Mouse (Mus musculus) ovary, postnatal 10 days (tissue): ENCODE results near the gene Enpp7.

Experiments
- DNase-seq: peaks from one replicate; pipeline ENCODE4 v3.0.0; 2022; ENCODE audit warnings: low spot score

Enpp7 gene

GRCm38 (mm10) chr11:118997182-118997581 is 9.2 kb downstream of the Enpp7 start:
- DNase-seq, result no peak

- peak; percentile 63 for DNase-seq
Measured at GRCm38 (mm10) chr11:118998540-118999265, 10.7 kb downstream of the Enpp7 start.

GRCm38 (mm10) chr11:118999361-118999804 is 11.4 kb downstream of the Enpp7 start:
- DNase-seq, result no peak

GRCm38 (mm10) chr11:119000877-119001276 is 12.9 kb downstream of the Enpp7 start:
- DNase-seq, result no peak

- no peak for DNase-seq
Measured at GRCm38 (mm10) chr11:119001493-119002128, 13.6 kb downstream of the Enpp7 start.

GRCm38 (mm10) chr11:119005547-119006275 is 17.7 kb downstream of the Enpp7 start:
- no peak for DNase-seq

- no peak for DNase-seq
Measured at GRCm38 (mm10) chr11:119006462-119006861, 18.5 kb downstream of the Enpp7 start.

GRCm38 (mm10) chr11:119007461-119008456 is 19.8 kb downstream of the Enpp7 start:
- no peak for DNase-seq

- DNase-seq, result no peak
Measured at GRCm38 (mm10) chr11:119014455-119014854, 26.5 kb downstream of the Enpp7 start.

- no peak for DNase-seq
Measured at GRCm38 (mm10) chr11:119017506-119017905, 29.5 kb downstream of the Enpp7 start.

GRCm38 (mm10) chr11:119021180-119021579 is 33.2 kb downstream of the Enpp7 start:
- DNase-seq, result no peak

GRCm38 (mm10) chr11:119022068-119022894 is 34.3 kb downstream of the Enpp7 start:
- no peak for DNase-seq

GRCm38 (mm10) chr11:119022895-119023615 is 35.1 kb downstream of the Enpp7 start, which contains the start of gene Cbx2:
Cbx2 (plus strand) TSS chr11:119022962.
- peak; percentile 66 for DNase-seq

- DNase-seq, result no peak
Measured at GRCm38 (mm10) chr11:119023616-119023980, 35.6 kb downstream of the Enpp7 start.

- no peak for DNase-seq
Measured at GRCm38 (mm10) chr11:119024260-119024659, 36.3 kb downstream of the Enpp7 start.

- DNase-seq, result no peak
Measured at GRCm38 (mm10) chr11:119026203-119026602, 38.2 kb downstream of the Enpp7 start.

- DNase-seq, result no peak
Measured at GRCm38 (mm10) chr11:119033874-119034558, 46.0 kb downstream of the Enpp7 start.

GRCm38 (mm10) chr11:119034635-119035034 is 46.6 kb downstream of the Enpp7 start:
- no peak for DNase-seq

- DNase-seq, result no peak
Measured at GRCm38 (mm10) chr11:119035094-119035685, 47.2 kb downstream of the Enpp7 start.
